Mouse (Mus musculus) spleen, adult 10 weeks (tissue): Measurements from ENCODE around the gene Gm10961. TPM values are rescaled to one million over a fixed set of nuclear protein-coding genes. Genes with fewer than 3 reads are reported as not detected.

Experiments used
- polyA plus RNA-seq: library from polyadenylated mRNA; stranded (reverse); fragments of 350-450 nt; fragmentation: Illumina TruSeq; extraction: RNeasy Lipid Tissue Mini Kit (QIAGEN cat#74804); gene quantifications from one replicate; pipeline ENCODE4 v1.2.3, GENCODE M21; 2015; ENCODE audit warnings: low replicate concordance; ENCODE audit not compliant: insufficient read depth

The Gm10961 gene
- not detected for polyA plus RNA-seq

GRCm38 (mm10) chr3:107630682-107631522 is at the start of gene Gm10961:
Gm10961 (plus strand) TSS chr3:107631322.

DNA sequence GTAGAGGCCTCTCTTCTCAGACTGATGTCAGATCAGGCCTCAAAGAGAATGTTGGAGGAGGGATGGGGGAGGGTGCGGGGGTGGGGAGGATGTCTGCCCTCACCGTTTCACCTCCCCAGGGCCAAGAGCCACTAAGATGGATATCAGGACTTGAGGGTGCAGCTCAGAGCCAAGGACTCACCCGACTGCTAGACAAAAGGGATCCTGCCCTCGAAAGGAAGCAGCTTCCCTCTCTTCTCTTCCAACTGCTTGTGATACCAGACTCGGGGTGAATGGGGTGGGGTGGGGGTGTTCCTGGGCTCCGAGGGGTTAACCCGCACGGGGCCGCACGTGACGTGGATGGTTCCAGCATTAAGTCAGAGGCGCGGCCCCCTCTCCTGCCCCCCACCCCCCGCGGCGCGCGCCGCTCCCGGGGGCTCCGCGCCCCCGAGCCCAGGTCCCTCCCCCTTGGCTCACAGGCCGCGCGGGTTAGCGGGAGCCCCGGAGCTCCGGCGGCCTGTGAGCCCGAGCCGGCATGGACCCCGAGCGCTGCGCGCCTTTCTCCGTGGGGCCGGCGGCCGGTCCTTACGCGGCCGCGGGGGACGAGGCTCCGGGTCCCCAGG is 36.4 kb upstream of the Gm10961 start, which contains the start of gene Alx3:
TSS of gene Alx3 (plus strand) at position 370 of the 602 bp plus-strand sequence.

GRCm38 (mm10) chr3:107631523-107631958 is 419 bp downstream of the Gm10961 start, which contains the start of gene Strip1:
Strip1 (minus strand) TSS chr3:107631694.

Other genes with a start within 250 kb of the Gm10961 start
- gene Kcnc4, start 171.8 kb upstream of the Gm10961 start, polyA plus RNA-seq: not detected
- gene Slc6a17, start 113.3 kb upstream of the Gm10961 start, polyA plus RNA-seq: 0.35 TPM
- gene Ubl4b, start 76.2 kb upstream of the Gm10961 start, polyA plus RNA-seq: not detected
- gene Alx3, start 36.3 kb upstream of the Gm10961 start, polyA plus RNA-seq: not detected
- gene Strip1, start 372 bp downstream of the Gm10961 start, polyA plus RNA-seq: 30.3 TPM
- 125 TPM for gene Ahcyl1, start 65.2 kb downstream of the Gm10961 start, polyA plus RNA-seq
- gene Csf1, start 129.1 kb downstream of the Gm10961 start, polyA plus RNA-seq: 77.5 TPM
- gene Eps8l3, start 245.9 kb downstream of the Gm10961 start, polyA plus RNA-seq: not detected